Mouse (Mus musculus) heart, embryonic 16.5 days (tissue): Measurements from ENCODE around the gene Cyp2c29. TPM values are rescaled to one million over a fixed set of nuclear protein-coding genes. Genes with fewer than 3 reads are reported as not detected.
"Not testable (repeated sequence)": the region's sequence is repeated elsewhere in the genome, so short reads cannot be mapped to it uniquely, and the experiment has no call there.

ENCODE experiments used
- ATAC-seq: fragments of 200-750 bp; cut with Nextera tagmentation; replicated peaks from 2 replicates; pipeline ENCODE4 v1.8.0; 2017; ENCODE audit warnings: moderate number of reproducible peaks; ENCODE audit not compliant: insufficient read depth, low FRiP score; ENCODE audit errors: extremely low read depth
- H3K27ac ChIP-seq: fragments of 300-500 bp; sonication (generic); 2 replicates; pipeline ENCODE4 v1.5.1; 2014; ENCODE audit warnings: mild to moderate bottlenecking, low read length, control low read depth, moderate library complexity
- H3K27me3 ChIP-seq: fragments of 300-500 bp; sonication (generic); 2 replicates; pipeline ENCODE4 v1.6.1; 2014; ENCODE audit warnings: low read length, mixed read lengths; ENCODE audit not compliant: control insufficient read depth, insufficient read depth
- H3K36me3 ChIP-seq: fragments of 300-500 bp; sonication (generic); 2 replicates; pipeline ENCODE4 v1.6.1; 2014; ENCODE audit not compliant: control insufficient read depth, insufficient read depth
- H3K4me1 ChIP-seq: fragments of 300-500 bp; sonication (generic); 2 replicates; pipeline ENCODE4 v1.6.1; 2014; ENCODE audit warnings: low read length, mixed read lengths; ENCODE audit not compliant: control insufficient read depth, insufficient read depth
- H3K4me2 ChIP-seq: fragments of 300-500 bp; sonication (generic); 2 replicates; pipeline ENCODE4 v1.6.1; 2014; ENCODE audit warnings: low read depth, mild to moderate bottlenecking, control low read depth, low read length
- H3K4me3 ChIP-seq: fragments of 300-500 bp; sonication (generic); 2 replicates; pipeline ENCODE4 v1.5.1; 2014; ENCODE audit warnings: mild to moderate bottlenecking, control low read depth, low read length
- H3K9ac ChIP-seq: fragments of 300-500 bp; sonication (generic); 2 replicates; pipeline ENCODE4 v1.6.1; 2014; ENCODE audit warnings: low read length, control low read depth
- H3K9me3 ChIP-seq: fragments of 300-500 bp; sonication (generic); replicated peaks from 2 replicates; pipeline ENCODE4 v1.6.1; 2016; ENCODE audit warnings: low read length; ENCODE audit not compliant: control insufficient read depth
- whole genome bisulfite sequencing: fragments of 180-500 bp; shearing (Covaris S2); extraction: QIAGEN DNeasy Blood & Tissue Kit; methylation state at CpG from one replicate; pipeline ENCODE4 v1.1.7; 2014; 5-methylcytosine and 5-hydroxymethylcytosine counted together
- polyA plus RNA-seq: library from polyadenylated mRNA; unstranded; fragments of >200 nt; fragmentation: Nextera tagmentation; extraction: Ambion mirVana; gene quantifications from 2 replicates; pipeline ENCODE4 v1.2.1, GENCODE M21; 2015

The Cyp2c29 gene
- not detected in 2 replicates for polyA plus RNA-seq

DNA sequence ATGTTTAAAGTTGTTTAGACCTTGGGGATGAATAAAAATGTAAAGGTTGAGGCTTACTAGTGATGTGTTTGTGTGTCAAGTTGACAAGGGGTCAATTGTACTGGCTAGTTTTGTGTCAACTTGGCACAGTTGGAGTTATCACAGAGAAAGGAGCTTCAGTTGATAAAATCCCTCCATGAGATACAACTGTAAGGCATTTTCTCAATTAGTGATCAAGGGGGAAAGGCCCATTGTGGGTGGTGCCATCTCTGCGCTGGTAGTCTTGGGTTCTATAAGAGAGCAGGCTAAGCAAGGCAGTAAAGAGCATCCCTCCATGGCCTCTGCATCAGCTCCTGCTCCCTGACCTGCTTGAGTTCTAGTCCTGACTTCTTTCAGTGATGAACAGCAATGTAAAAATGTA is at the start of gene Cyp2c29:
Gene Cyp2c29, plus strand, starts transcription at position 301 of the 400 bp plus-strand sequence.
- not testable (repeated sequence) for H3K4me3 ChIP-seq, H3K4me2 ChIP-seq, ATAC-seq, H3K27me3 ChIP-seq, H3K27ac ChIP-seq, H3K9ac ChIP-seq, H3K4me1 ChIP-seq, H3K9me3 ChIP-seq, H3K36me3 ChIP-seq
- no CpG with 5 or more reads among the region's 1 CpGs for WGBS

DNA sequence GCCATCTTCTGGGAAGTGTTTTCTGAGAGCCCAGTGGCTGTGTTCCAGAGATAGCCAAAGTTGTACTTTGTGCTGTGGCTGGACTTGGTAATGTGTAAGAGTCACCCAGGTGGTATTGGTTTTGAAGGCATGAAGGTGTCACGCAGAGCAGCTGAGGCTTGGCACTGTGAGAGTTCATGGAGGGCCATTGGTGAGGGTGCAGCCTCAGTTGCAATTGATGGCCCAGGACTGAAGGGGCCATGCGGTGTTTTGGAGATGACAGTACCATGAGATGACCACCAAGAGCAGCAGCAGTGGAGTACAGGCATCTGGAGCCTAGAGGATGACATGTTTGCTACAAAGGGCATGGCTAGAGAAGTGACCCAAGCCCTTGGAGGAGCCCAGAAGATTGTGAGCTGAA is 2.2 kb upstream of the Cyp2c29 start:
- H3K27ac ChIP-seq, H3K4me3 ChIP-seq, H3K9ac ChIP-seq, H3K9me3 ChIP-seq, H3K27me3 ChIP-seq, H3K36me3 ChIP-seq, H3K4me2 ChIP-seq, ATAC-seq, H3K4me1 ChIP-seq: not testable (repeated sequence)
- WGBS: 60% methylated on average over 2 of the region's 2 CpGs

DNA sequence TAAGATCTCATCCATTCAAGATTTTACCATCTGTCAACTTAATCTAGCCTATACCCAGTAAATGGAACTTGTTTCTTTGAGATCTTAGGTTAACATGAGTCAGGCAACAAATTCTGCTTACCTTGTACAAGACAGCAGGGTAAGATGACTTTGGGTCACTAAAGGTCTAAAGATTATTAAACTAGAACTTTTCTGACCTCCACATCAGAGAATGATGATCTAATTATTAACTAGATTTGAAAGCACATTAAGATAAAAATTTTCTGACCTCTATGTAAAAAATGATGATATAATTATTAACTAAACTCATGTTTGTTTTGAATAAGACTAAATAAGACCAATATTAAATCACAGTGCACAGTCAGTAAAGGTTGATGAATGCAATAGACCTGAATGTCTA is 13.6 kb downstream of the Cyp2c29 start:
- H3K4me2 ChIP-seq: no peak overlapping the region
- H3K9me3 ChIP-seq: peaks cover 6% of the 10 kb centered on the region
- no peaks in the 10 kb centered on the region for H3K36me3 ChIP-seq
- H3K9ac ChIP-seq: no peak overlapping the region
- ATAC-seq: no peak
- H3K4me3 ChIP-seq: no peak overlapping the region
- H3K27me3 ChIP-seq: no peaks in the 10 kb centered on the region
- H3K27ac ChIP-seq: no peak overlapping the region
- H3K4me1 ChIP-seq: no peaks in the 10 kb centered on the region

DNA sequence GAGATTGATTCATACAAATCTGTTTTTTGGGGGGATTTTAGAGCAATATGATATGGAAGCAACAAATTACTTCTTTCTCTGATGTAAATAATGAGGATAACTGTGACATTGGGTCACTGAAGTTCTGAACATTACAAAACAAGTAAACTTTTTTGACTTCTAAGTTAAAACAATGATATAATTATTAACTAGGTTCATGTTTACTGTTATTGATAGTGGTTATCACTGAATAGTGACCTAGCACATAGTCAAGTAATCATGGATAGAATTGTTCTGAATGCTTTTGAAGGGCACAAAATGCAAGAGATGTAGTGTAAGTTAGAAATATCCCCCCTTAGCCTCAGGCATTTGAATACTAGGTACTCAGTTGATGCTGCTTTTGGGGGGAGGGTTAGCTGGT is 16.4 kb downstream of the Cyp2c29 start:
- H3K36me3 ChIP-seq: no peaks in the 10 kb centered on the region
- no peak overlapping the region for H3K9ac ChIP-seq
- H3K4me2 ChIP-seq: no peak overlapping the region
- ATAC-seq: no peak
- H3K4me1 ChIP-seq: no peaks in the 10 kb centered on the region
- no peaks in the 10 kb centered on the region for H3K27me3 ChIP-seq
- H3K4me3 ChIP-seq: no peak overlapping the region
- H3K27ac ChIP-seq: no peak overlapping the region
- H3K9me3 ChIP-seq: peaks cover 6% of the 10 kb centered on the region

DNA sequence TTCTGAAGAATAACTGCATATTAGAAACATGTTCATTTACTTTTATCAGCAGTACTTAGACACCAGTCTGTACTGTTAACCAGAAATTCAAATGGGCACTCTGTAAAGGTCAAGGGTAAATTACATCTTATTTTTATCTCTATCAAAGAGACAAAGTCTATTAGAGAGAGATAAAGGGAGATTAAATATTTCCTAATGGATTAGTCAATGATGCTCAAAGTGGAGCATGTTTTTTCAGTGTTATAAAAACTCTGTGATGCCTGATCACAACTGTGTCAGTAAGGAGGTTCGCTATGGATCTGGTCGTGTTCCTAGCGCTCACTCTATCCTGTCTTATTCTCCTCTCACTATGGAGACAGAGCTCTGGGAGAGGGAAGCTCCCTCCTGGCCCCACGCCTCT is 17.6 kb downstream of the Cyp2c29 start:
- Histone ChIP-seq H3K9me3 (peaks cover 6% of the 10 kb centered on the region), H3K4me3 (no peak overlapping the region), H3K27me3 (no peaks in the 10 kb centered on the region), H3K4me2 (no peak overlapping the region), H3K4me1 (no peaks in the 10 kb centered on the region), H3K27ac (no peak overlapping the region), H3K9ac (no peak overlapping the region), H3K36me3 (no peaks in the 10 kb centered on the region)
- ATAC-seq: no peak
- WGBS: 65% methylated on average over 4 of the region's 4 CpGs

DNA sequence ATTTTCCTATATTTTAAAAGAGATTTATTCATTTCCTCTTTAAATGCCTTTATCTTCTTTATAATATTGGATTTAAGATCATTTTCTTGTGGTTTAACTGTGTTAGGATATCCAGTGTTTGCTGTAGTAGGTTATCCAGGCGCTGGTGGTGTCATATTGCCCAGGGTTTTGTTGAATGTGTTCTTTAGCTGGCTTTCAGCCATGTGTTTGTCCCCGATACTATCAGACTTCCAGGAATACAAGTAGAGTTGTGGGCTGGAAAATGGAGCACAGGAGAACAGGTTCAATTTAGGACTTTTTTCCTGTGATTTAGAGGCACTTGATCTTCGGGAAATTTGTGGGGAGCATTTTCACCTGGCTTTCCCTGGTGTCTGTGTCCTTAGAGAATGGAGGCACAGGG is 19.8 kb downstream of the Cyp2c29 start:
- H3K27ac ChIP-seq: no peak overlapping the region
- no peaks in the 10 kb centered on the region for H3K27me3 ChIP-seq
- H3K4me2 ChIP-seq: no peak overlapping the region
- peaks cover 3% of the 10 kb centered on the region for H3K9me3 ChIP-seq
- no peaks in the 10 kb centered on the region for H3K36me3 ChIP-seq
- H3K9ac ChIP-seq: no peak overlapping the region
- H3K4me1 ChIP-seq: no peaks in the 10 kb centered on the region
- H3K4me3 ChIP-seq: no peak overlapping the region
- 53% methylated on average over 3 of the region's 3 CpGs for WGBS
- ATAC-seq: no peak

Other genes with a start within 250 kb of the Cyp2c29 start
- 0.07 TPM in 1 of 2 replicates, not detected in the other for gene Cyp2c65, start 208.4 kb upstream of the Cyp2c29 start, polyA plus RNA-seq
- gene Cyp2c66, start 155.5 kb upstream of the Cyp2c29 start, polyA plus RNA-seq: not detected in 2 replicates
- not detected in 2 replicates for gene Cyp2c38, start 193.7 kb downstream of the Cyp2c29 start, polyA plus RNA-seq
- gene Cyp2c39, start 241.5 kb downstream of the Cyp2c29 start, polyA plus RNA-seq: not detected in 2 replicates